Mouse (Mus musculus) C2C12 (cell line): ENCODE measurements around the gene Pla2g2d. TPM values are rescaled to one million over a fixed set of nuclear protein-coding genes. Genes with fewer than 3 reads are reported as not detected.

ENCODE experiments used
- H3K27me3 ChIP-seq: one replicate; pipeline ENCODE4 v1.6.1; 2011; ENCODE audit not compliant: control insufficient read depth, insufficient read depth, insufficient read length
- H3K36me3 ChIP-seq: one replicate; pipeline ENCODE4 v1.6.1; 2011; ENCODE audit not compliant: control insufficient read depth, insufficient read depth
- H3K4me3 ChIP-seq: one replicate; pipeline ENCODE4 v1.5.1; 2011; ENCODE audit warnings: mild to moderate bottlenecking, control low read depth; ENCODE audit not compliant: poor library complexity, insufficient read depth, severe bottlenecking
- H3K79me2 ChIP-seq: one replicate; pipeline ENCODE4 v1.6.1; 2011; ENCODE audit not compliant: control insufficient read depth, insufficient read depth
- H3K79me3 ChIP-seq: one replicate; pipeline ENCODE4 v1.6.1; 2011; ENCODE audit warnings: low read depth, control low read depth
- H3ac ChIP-seq: one replicate; pipeline ENCODE3; 2011; ENCODE audit warnings: low read depth; ENCODE audit not compliant: control insufficient read depth, insufficient read length
- CEBPB ChIP-seq: IDR thresholded peaks from one replicate; pipeline ENCODE4 v1.6.1; 2011; ENCODE audit warnings: low read depth, mild to moderate bottlenecking, control low read depth, moderate library complexity
- CTCF ChIP-seq: IDR thresholded peaks from one replicate; pipeline ENCODE4 v1.5.1; 2011; ENCODE audit not compliant: control insufficient read depth, insufficient read depth, insufficient read length
- FOSL1 ChIP-seq: IDR thresholded peaks from one replicate; pipeline ENCODE4 v1.8.0; 2011; ENCODE audit warnings: mild to moderate bottlenecking, low read length; ENCODE audit not compliant: poor library complexity, insufficient read depth, severe bottlenecking
- MAX ChIP-seq: IDR thresholded peaks from one replicate; pipeline ENCODE4 v1.6.1; 2011; ENCODE audit warnings: mild to moderate bottlenecking, control low read depth
- MYOD1 ChIP-seq: IDR thresholded peaks from one replicate; pipeline ENCODE4 v1.6.1; 2011; ENCODE audit warnings: low read depth; ENCODE audit not compliant: control insufficient read depth, insufficient read length
- MYOG ChIP-seq: IDR thresholded peaks from one replicate; pipeline ENCODE4 v1.6.1; 2011; ENCODE audit not compliant: control insufficient read depth, insufficient read length; ENCODE audit errors: extremely low read depth
- USF1 ChIP-seq: IDR thresholded peaks from one replicate; pipeline ENCODE4 v1.6.1; 2011; ENCODE audit warnings: low read depth, mild to moderate bottlenecking, control low read depth, moderate library complexity
- polyA plus RNA-seq: library from polyadenylated mRNA; unstranded; fragments of >200 nt; fragmentation: generic; extraction: Trizol; gene quantifications from one replicate; pipeline ENCODE4 v1.2.1, GENCODE M21; 2012; ENCODE audit warnings: missing spikeins

Pla2g2d gene
- polyA plus RNA-seq, 1 experiment, result not detected

GRCm38 (mm10) chr4:138824660-138825059 is 49.1 kb downstream of the Pla2g2d start:
- no peak overlapping the region for H3K4me3 ChIP-seq
- no peaks in the 10 kb centered on the region for H3K79me2 ChIP-seq
- no peaks in the 10 kb centered on the region for H3K27me3 ChIP-seq
- H3K79me3 ChIP-seq, result no peaks in the 10 kb centered on the region
- H3ac ChIP-seq, result no peak overlapping the region
- H3K36me3 ChIP-seq, result no peaks in the 10 kb centered on the region
- TF ChIP-seq CEBPB (no peak), MYOD1 (no peak), CTCF (no peak), MAX (no peak), FOSL1 (no peak), USF1 (no peak), MYOG (no peak)

DNA sequence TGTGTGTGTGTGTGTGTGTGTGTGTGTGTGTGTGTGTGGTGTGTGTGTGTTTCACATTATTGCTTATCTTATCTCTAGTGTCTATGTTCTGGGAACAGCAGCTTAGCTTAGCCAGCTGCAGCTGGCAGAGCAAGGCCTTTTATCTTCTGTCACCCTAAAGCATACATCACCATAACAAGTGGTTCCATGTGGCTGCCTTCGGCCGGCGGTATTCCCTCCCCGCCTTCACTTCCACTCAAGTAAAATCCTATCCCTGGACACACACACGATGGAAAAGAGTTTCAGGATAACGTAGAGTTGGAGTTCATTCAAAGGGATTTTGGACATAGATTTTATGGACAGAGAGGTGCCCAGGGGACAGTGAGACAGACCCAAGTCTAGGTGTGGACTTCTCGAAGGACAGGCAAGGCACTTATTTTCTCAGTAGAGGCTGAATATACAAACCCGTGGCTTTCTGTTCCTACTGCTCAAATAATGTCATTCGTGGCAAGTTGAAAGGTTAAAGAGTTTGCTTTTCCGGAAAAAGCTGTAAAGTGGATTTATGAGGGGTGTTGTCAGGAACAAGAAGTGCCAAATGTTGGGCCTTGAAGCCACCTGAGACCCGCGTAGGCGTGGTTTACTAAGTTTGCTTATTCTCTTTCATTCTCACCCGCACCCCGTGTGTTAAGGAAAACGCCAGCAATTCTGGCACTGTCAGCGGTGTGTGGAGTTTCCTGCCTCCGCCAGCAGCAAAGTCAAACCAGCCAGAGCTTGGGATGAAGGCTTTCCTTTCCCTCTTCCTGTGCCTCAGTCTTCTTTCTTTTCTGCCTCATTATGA is 50.4 kb downstream of the Pla2g2d start:
- Histone ChIP-seq H3ac (no peak overlapping the region), H3K36me3 (no peaks in the 10 kb centered on the region), H3K79me2 (no peaks in the 10 kb centered on the region), H3K4me3 (no peak overlapping the region), H3K79me3 (no peaks in the 10 kb centered on the region), H3K27me3 (peaks cover 4% of the 10 kb centered on the region)
- TF ChIP-seq FOSL1 (no peak), CEBPB (no peak), MYOD1 (no peak), USF1 (no peak), CTCF (no peak), MAX (no peak), MYOG (no peak)

GRCm38 (mm10) chr4:138827147-138827546 is 51.6 kb downstream of the Pla2g2d start:
- TF ChIP-seq CTCF (no peak), MAX (no peak), CEBPB (no peak), MYOG (no peak), USF1 (no peak), FOSL1 (no peak), MYOD1 (no peak)
- no peak overlapping the region for H3K4me3 ChIP-seq
- H3K79me3 ChIP-seq, result no peaks in the 10 kb centered on the region
- H3K27me3 ChIP-seq, result peaks cover 15% of the 10 kb centered on the region
- no peak overlapping the region for H3ac ChIP-seq
- no peaks in the 10 kb centered on the region for H3K36me3 ChIP-seq
- H3K79me2 ChIP-seq, result no peaks in the 10 kb centered on the region

Other genes starting within 250 kb of the Pla2g2d start
- gene Vwa5b1, start 139.9 kb upstream of the Pla2g2d start, polyA plus RNA-seq, result not detected
- not detected for gene Pla2g2c, start 50.9 kb upstream of the Pla2g2d start, polyA plus RNA-seq
- gene Ubxn10, start 38.6 kb upstream of the Pla2g2d start, polyA plus RNA-seq, result not detected
- not detected for gene Pla2g2f, start 18.1 kb upstream of the Pla2g2d start, polyA plus RNA-seq
- gene Pla2g5, start 87.7 kb downstream of the Pla2g2d start, polyA plus RNA-seq, result 0.06 TPM
- gene Gm13030, start 98.2 kb downstream of the Pla2g2d start, polyA plus RNA-seq, result not detected
- 2.5 TPM for gene Pla2g2e, start 102.2 kb downstream of the Pla2g2d start, polyA plus RNA-seq
- gene Otud3, start 138.2 kb downstream of the Pla2g2d start, polyA plus RNA-seq, result 9.2 TPM
- not detected for gene Rnf186, start 191.4 kb downstream of the Pla2g2d start, polyA plus RNA-seq
- 1.8 TPM for gene Tmco4, start 197.2 kb downstream of the Pla2g2d start, polyA plus RNA-seq